Mouse (Mus musculus): Measurements from ENCODE around the gene Ribc2.

Gene Ribc2

GRCm38 (mm10) chr15:85178172-85178571 lies 46.3 kb downstream of the Ribc2 start:
- no peak for DNase-seq (ENCODE audit: low spot score in 2 of 2)

- no peak for DNase-seq (ENCODE audit: low spot score in 2 of 2)
These were observed 47.8 kb downstream of the Ribc2 start for GRCm38 (mm10) chr15:85179528-85180180.

GRCm38 (mm10) chr15:85180368-85180767 lies 48.5 kb downstream of the Ribc2 start:
- DNase-seq (ENCODE audit: low spot score in 2 of 2): no peak

- no peak for DNase-seq (ENCODE audit: low spot score in 2 of 2)
These were observed 50.2 kb downstream of the Ribc2 start for GRCm38 (mm10) chr15:85182063-85182462.

GRCm38 (mm10) chr15:85186916-85187315 lies 55.0 kb downstream of the Ribc2 start:
- DNase-seq (ENCODE audit: low spot score in 2 of 2): no peak

GRCm38 (mm10) chr15:85188167-85188778 lies 56.4 kb downstream of the Ribc2 start:
- DNase-seq (ENCODE audit: low spot score in 2 of 2): no peak
